Mouse (Mus musculus): ENCODE results near the gene Rab38. TPM values are rescaled to one million over a fixed set of nuclear protein-coding genes. Genes with fewer than 3 reads are reported as not detected.

The Rab38 gene
- polyA plus RNA-seq (2015; fragmentation: Nextera tagmentation; extraction: Ambion mirVana) = 25.1 and 28.2 TPM in 2 replicates

DNA sequence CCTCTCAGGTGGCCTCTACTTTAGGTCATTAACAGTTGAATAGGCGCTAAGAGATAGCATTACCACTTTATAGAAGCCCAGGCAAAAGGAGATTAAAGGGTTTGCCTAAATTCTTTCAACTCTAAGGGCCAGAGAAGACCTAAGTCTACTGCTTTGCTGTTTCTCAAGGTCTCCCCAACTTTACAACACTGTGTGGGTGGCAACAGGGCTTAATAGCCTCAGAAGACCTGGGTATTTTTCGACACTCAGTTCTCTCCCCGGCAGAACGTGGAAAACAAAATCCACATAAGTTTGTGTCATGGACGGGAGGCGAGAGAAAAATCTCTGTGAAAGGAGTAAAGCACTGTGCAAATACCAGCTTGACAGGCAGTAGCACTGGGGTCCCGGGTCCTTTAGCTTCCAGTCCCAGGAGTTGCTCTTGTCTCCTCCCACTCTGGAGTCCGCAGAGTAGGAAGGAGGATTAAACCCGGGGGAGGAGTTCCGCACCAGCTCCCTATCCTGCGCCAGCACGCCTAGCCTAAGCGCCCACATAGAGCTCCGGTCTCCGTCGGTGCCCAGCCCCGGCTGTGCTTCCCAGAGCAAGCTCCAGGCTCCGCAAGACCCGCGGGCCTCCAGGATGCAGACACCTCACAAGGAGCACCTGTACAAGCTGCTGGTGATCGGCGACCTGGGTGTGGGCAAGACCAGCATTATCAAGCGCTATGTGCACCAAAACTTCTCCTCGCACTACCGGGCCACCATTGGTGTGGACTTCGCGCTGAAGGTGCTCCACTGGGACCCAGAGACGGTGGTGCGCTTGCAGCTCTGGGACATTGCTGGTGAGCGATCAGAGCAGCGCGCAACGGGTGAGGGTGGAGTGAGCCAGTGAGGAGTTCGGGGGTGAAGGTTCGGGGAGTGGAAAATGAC lies at the start of gene Rab38:
Gene Rab38 (plus strand): TSS at position 488 of the 906 bp plus-strand sequence.
- peak within 1 kb of the TSS; percentile 75 for H3K27ac ChIP-seq

GRCm38 (mm10) chr7:88394568-88394967 lies 35.5 kb upstream of the Rab38 start:
- Histone ChIP-seq H3K9me3 (no peaks in the 10 kb centered on the region), H3K4me2 (no peak overlapping the region), H3K9ac (no peak overlapping the region), H3K4me1 (no peaks in the 10 kb centered on the region), H3K4me3 (no peak overlapping the region), H3K27me3 (no peaks in the 10 kb centered on the region), H3K36me3 (no peaks in the 10 kb centered on the region), H3K27ac (no peak overlapping the region)
- 47% methylated on average over 1 of the region's 1 CpGs for WGBS
- ATAC-seq (ENCODE audit: insufficient number of reproducible peaks, insufficient read depth, low FRiP score, low TSS enrichment, low read depth) = no peak

More for the DNA sequence above, at the start of gene Rab38:
- Histone ChIP-seq H3K4me1 (peaks cover 6% of the 10 kb centered on the region; the same call in 1 of the 2 replicates), H3K9me3 (no peaks in the 10 kb centered on the region), H3K27me3 (peaks cover 11% of the 10 kb centered on the region; the same call in 1 of the 2 replicates), H3K36me3 (no peaks in the 10 kb centered on the region), H3K4me3 (peak within 1 kb of the TSS; percentile 60), H3K9ac (peak within 1 kb of the TSS; percentile 75), H3K4me2 (peak within 1 kb of the TSS; percentile 91)
- peak; percentile 91 for ATAC-seq (ENCODE audit: insufficient number of reproducible peaks, insufficient read depth, low FRiP score, low TSS enrichment, low read depth)
- 1% methylated on average over 35 of the region's 35 CpGs for WGBS

- H3K4me1 ChIP-seq = no peaks in the 10 kb centered on the region
- H3K9me3 ChIP-seq = no peaks in the 10 kb centered on the region
- H3K9ac ChIP-seq = no peak overlapping the region
- H3K27ac ChIP-seq = no peak overlapping the region
- H3K27me3 ChIP-seq = no peaks in the 10 kb centered on the region
- ATAC-seq (ENCODE audit: insufficient number of reproducible peaks, insufficient read depth, low FRiP score, low TSS enrichment, low read depth) = no peak
- H3K4me2 ChIP-seq = no peak overlapping the region
- 35% methylated on average over 2 of the region's 2 CpGs for WGBS
- no peak overlapping the region for H3K4me3 ChIP-seq
- no peaks in the 10 kb centered on the region for H3K36me3 ChIP-seq
Observed at GRCm38 (mm10) chr7:88395745-88396144, 34.3 kb upstream of the Rab38 start.

DNA sequence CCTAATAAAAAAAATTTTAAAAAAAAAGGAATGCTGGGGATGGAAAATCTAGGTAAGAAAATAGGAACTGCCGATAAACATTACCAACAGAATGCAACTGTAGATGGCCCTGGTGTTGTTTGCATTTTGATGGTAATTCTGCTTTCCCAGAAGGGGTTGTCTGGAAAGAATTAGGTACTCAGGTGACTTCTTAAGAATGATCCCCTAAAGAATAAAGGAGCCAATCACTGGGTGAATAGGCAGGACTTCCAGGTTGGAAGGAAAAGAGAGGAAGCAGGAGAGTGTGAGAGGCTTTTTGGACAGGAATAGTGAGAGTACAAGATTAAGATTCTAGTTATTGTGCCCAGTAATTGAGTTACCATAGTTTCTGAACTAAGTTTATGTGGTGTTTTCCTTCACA lies 24.8 kb upstream of the Rab38 start:
- H3K4me1 ChIP-seq = no peaks in the 10 kb centered on the region
- H3K27ac ChIP-seq = no peak overlapping the region
- 91% methylated on average over 1 of the region's 1 CpGs for WGBS
- H3K4me3 ChIP-seq = no peak overlapping the region
- no peak for ATAC-seq (ENCODE audit: insufficient number of reproducible peaks, insufficient read depth, low FRiP score, low TSS enrichment, low read depth)
- peaks cover 3% of the 10 kb centered on the region; the same call in 1 of the 2 replicates for H3K9me3 ChIP-seq
- no peak overlapping the region for H3K9ac ChIP-seq
- no peaks in the 10 kb centered on the region for H3K27me3 ChIP-seq
- H3K4me2 ChIP-seq = no peak overlapping the region
- no peaks in the 10 kb centered on the region for H3K36me3 ChIP-seq

DNA sequence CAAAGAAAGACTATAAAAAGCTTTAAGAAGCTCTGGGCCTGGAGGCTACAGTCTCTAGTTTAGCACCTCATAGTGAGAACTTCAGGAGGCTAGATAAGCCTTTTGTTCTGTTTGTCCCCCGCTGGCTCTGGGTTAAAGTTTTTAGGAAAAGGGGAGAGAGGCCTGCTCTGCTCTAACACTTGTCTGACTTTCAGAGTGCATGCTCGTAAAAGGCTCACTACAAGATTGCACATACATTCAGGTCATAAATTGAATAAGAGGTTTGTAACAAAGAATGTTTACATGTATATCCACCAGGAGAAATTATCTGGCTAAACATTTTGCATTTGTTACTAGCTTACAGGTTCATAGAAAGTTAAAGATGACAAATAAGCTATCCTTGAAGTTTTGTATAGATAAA lies 23.6 kb upstream of the Rab38 start:
- Histone ChIP-seq H3K9me3 (peaks cover 3% of the 10 kb centered on the region; the same call in 1 of the 2 replicates), H3K4me1 (no peaks in the 10 kb centered on the region), H3K27ac (no peak overlapping the region), H3K27me3 (no peaks in the 10 kb centered on the region), H3K4me2 (no peak overlapping the region), H3K36me3 (no peaks in the 10 kb centered on the region), H3K4me3 (no peak overlapping the region), H3K9ac (no peak overlapping the region)
- ATAC-seq (ENCODE audit: insufficient number of reproducible peaks, insufficient read depth, low FRiP score, low TSS enrichment, low read depth) = no peak
- WGBS = 86% methylated on average over 2 of the region's 2 CpGs

DNA sequence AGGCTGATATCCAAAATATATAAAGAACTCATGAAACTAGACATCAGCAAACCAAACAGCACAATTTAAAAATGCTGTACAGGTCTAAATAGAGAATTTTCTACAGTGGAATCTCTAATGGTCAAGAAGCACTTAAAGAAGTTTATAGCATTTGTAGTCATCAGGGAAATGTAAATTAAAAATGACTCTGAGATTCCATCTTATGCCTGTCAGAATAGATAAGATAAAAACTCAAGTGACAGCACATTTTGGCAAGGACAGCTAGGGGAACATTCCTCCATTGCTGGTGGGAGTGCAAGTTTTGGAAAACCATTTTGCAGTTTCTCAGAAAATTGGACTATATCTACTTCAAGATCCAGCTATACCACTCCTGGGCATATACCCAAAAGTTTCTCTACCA lies 8.3 kb upstream of the Rab38 start:
- no peaks in the 10 kb centered on the region for H3K36me3 ChIP-seq
- H3K9me3 ChIP-seq = no peaks in the 10 kb centered on the region
- H3K4me2 ChIP-seq = no peak overlapping the region
- H3K4me3 ChIP-seq = no peak overlapping the region
- no peak overlapping the region for H3K27ac ChIP-seq
- no peak for ATAC-seq (ENCODE audit: insufficient number of reproducible peaks, insufficient read depth, low FRiP score, low TSS enrichment, low read depth)
- H3K27me3 ChIP-seq = no peaks in the 10 kb centered on the region
- no peak overlapping the region for H3K9ac ChIP-seq
- H3K4me1 ChIP-seq = peaks cover 3% of the 10 kb centered on the region; the same call in 1 of the 2 replicates

DNA sequence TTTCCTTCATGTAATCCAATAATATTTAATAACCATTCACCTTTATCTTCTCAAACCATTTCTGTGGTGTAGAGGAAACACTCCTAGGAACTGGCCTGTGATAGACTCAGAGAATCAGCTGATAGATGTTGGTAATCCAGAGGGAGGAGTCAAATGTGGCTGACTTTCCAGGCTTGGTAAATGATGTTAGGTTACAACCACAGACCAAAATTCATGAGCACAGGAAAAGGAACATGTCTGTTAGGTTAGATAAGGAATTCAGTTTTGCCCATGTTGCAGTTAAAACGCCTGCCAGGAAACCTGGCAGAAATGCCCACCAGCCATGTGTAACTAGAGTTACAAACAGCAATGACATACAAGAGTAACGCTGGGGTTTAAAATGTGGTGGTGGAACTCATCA lies 6.2 kb upstream of the Rab38 start:
- H3K4me3 ChIP-seq = no peak overlapping the region
- H3K27me3 ChIP-seq = no peaks in the 10 kb centered on the region
- no peak for ATAC-seq (ENCODE audit: insufficient number of reproducible peaks, insufficient read depth, low FRiP score, low TSS enrichment, low read depth)
- no peaks in the 10 kb centered on the region for H3K9me3 ChIP-seq
- H3K27ac ChIP-seq = no peak overlapping the region
- H3K4me1 ChIP-seq = peaks cover 3% of the 10 kb centered on the region; the same call in 1 of the 2 replicates
- H3K36me3 ChIP-seq = no peaks in the 10 kb centered on the region
- WGBS = 70% methylated on average over 2 of the region's 2 CpGs
- H3K4me2 ChIP-seq = no peak overlapping the region
- H3K9ac ChIP-seq = no peak overlapping the region

DNA sequence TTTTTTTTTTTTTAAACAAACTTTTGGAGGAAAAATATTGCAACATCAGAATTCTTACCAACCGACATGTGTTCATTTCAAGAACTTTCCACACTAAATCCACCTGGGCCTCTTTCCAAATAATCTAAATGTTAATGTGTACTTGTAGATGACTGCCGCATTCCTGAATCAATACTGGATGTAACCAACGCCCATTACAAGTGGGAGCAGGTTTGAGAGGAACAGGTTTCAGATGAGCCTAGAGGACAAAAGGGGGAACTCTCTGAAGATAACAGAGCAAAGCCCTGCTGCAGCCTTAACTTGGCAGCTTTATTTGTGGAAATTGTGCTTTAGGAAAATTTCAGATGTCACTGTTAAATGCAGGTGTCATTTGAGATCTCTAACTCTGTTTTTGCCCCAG lies 4.3 kb upstream of the Rab38 start:
- Histone ChIP-seq H3K9me3 (no peaks in the 10 kb centered on the region), H3K4me3 (no peak overlapping the region), H3K4me2 (no peak overlapping the region), H3K9ac (no peak overlapping the region), H3K27ac (no peak overlapping the region), H3K4me1 (peaks cover 3% of the 10 kb centered on the region; the same call in 1 of the 2 replicates), H3K27me3 (0 out of 2 replicates have a peak, but pooled peaks cover under 1% of the 10 kb centered on the region), H3K36me3 (no peaks in the 10 kb centered on the region)
- 56% methylated on average over 3 of the region's 3 CpGs for WGBS
- no peak for ATAC-seq (ENCODE audit: insufficient number of reproducible peaks, insufficient read depth, low FRiP score, low TSS enrichment, low read depth)

DNA sequence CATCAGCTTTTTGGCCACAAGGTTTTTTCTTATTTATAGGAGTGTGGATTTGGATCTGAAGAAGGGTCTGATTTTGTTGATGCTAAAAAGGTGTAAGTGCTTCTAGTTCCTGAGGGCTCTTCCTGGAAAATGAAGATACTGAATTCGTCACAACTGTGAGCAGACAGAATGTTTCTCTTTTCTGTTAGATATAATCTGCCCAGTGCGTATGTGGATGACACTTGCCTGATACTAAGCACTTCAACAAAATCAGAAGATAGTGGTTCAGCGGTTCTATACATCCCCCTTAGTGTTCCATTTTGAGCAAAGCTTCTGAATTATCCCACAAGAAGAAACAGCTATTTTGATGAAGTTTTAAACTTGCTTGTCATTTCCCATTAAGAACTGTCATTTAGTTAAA lies 2.6 kb upstream of the Rab38 start:
- Histone ChIP-seq H3K9me3 (no peaks in the 10 kb centered on the region), H3K4me2 (no peak overlapping the region), H3K27ac (no peak overlapping the region), H3K4me1 (peaks cover 6% of the 10 kb centered on the region; the same call in 1 of the 2 replicates), H3K36me3 (no peaks in the 10 kb centered on the region), H3K27me3 (peaks cover 11% of the 10 kb centered on the region; the same call in 1 of the 2 replicates), H3K4me3 (no peak overlapping the region), H3K9ac (no peak overlapping the region)
- 86% methylated on average over 3 of the region's 3 CpGs for WGBS
- ATAC-seq (ENCODE audit: insufficient number of reproducible peaks, insufficient read depth, low FRiP score, low TSS enrichment, low read depth) = no peak

DNA sequence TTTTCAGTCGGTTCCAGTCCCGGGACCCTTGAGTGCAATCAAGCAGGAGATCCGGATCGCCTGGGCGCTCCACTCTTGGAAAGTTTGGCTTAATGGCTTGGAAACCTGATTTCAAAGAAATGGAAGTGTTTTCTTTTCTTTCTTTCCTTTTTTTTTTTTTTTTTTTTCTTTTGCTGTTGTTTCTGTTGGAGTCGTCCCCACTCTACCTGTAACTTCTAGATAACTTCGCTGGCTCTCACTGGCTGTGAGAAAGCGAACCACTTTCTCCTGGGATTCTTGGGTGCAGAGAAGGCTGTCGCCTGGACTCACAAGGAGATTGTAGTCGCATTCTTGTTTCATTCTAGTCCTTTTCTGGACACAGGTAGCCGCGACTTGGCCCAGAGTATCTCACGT lies 615 bp downstream of the Rab38 start:
- H3K4me3 ChIP-seq = peak overlapping the region; percentile 60
- ATAC-seq (ENCODE audit: insufficient number of reproducible peaks, insufficient read depth, low FRiP score, low TSS enrichment, low read depth) = no peak
- H3K27me3 ChIP-seq = peaks cover 11% of the 10 kb centered on the region; the same call in 1 of the 2 replicates
- no peak overlapping the region for H3K27ac ChIP-seq
- peaks cover 6% of the 10 kb centered on the region; the same call in 1 of the 2 replicates for H3K4me1 ChIP-seq
- 4% methylated on average over 13 of the region's 13 CpGs for WGBS
- H3K9ac ChIP-seq = peak overlapping the region; percentile 75
- H3K4me2 ChIP-seq = peak overlapping the region; percentile 91
- no peaks in the 10 kb centered on the region for H3K9me3 ChIP-seq
- H3K36me3 ChIP-seq = no peaks in the 10 kb centered on the region

DNA sequence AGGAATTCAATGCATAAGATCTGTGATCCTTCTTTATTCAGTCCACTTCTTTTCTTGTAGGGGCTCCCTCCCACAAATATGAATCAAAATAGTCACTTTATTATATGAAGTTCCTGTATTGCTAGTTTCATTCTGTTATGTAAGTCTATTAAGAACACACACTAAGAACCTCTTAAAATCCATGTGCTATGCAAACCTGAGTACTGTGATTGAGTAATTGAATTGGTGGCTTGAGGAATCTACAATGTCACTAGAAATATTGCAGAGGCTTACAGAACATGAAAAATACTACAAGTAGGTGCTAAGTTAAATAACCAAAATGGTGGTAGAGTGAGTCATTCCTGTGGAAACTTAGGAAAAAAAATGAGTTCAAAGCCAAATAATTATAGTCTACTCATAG lies 10.2 kb downstream of the Rab38 start:
- Histone ChIP-seq H3K4me2 (no peak overlapping the region), H3K27ac (no peak overlapping the region), H3K9me3 (no peaks in the 10 kb centered on the region), H3K27me3 (no peaks in the 10 kb centered on the region), H3K36me3 (no peaks in the 10 kb centered on the region), H3K4me1 (no peaks in the 10 kb centered on the region), H3K4me3 (no peak overlapping the region), H3K9ac (no peak overlapping the region)
- no peak for ATAC-seq (ENCODE audit: insufficient number of reproducible peaks, insufficient read depth, low FRiP score, low TSS enrichment, low read depth)

DNA sequence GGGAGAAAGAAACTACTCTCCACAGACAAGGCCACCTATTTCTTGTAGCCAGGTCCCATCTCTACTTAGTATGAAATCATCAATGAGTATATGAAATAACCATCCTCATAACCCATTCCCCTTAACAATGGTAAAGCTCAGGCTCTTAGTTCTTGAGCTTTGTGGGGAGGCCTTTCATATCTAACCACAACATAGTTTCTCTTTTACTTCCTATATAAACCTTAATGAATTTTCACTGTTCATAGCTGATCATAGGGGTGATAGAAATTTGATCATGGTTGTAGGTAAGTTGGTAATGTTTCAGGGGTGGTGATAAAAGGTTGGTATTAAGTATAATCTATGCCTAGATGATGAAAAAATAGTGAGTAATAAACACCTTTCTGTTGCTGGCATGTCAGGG lies 12.6 kb downstream of the Rab38 start:
- H3K4me2 ChIP-seq = no peak overlapping the region
- H3K9ac ChIP-seq = no peak overlapping the region
- H3K4me1 ChIP-seq = no peaks in the 10 kb centered on the region
- no peak overlapping the region for H3K27ac ChIP-seq
- H3K36me3 ChIP-seq = no peaks in the 10 kb centered on the region
- no peaks in the 10 kb centered on the region for H3K27me3 ChIP-seq
- H3K9me3 ChIP-seq = no peaks in the 10 kb centered on the region
- no peak for ATAC-seq (ENCODE audit: insufficient number of reproducible peaks, insufficient read depth, low FRiP score, low TSS enrichment, low read depth)
- H3K4me3 ChIP-seq = no peak overlapping the region
